Mouse (Mus musculus) left cerebral cortex, postnatal 10 days (tissue): ENCODE measurements at regions not wholly inside any gene's neighbourhood (a gene's known extent, or its start where the extent isn't known, plus 50 kb on each side); places are given as distances from the start of the nearest gene placed in this dataset.
"Not testable (repeated sequence)": the region's sequence is repeated elsewhere in the genome, so short reads cannot be mapped to it uniquely, and the experiment has no call there.

Source experiments
- DNase-seq, 2 experiments: peaks; one replicate each; pipeline ENCODE4 v3.0.0; 2021 to 2022; ENCODE audit warnings: low spot score in 2 of 2, mixed read lengths in 1 of 2; ENCODE audit errors: extremely low spot score in 1 of 2
- intact Hi-C: fragments of 180-260 bp; cut with DNase I; formaldehyde crosslinking; loops from one replicate; pipeline ENCODE4 v1.15.1; 2025

DNA sequence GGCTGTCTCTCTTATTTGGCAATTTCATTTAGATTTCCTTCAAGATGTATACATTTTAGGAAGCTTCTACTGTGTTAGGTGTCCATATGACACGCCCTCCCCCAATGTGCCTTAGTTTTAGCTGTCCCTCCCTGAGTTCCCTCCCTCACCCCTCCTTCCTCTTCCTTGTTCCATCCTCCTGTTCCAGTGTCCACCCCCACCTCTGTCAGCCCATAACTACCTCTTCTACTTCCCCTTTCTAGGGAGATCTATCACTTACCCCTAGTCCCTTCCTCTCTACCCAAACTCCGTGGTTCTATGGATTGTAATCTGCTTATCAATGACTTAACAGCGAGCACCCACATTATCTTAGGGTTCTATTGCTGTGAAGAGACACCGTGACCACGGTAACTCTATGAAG, 183.2 kb upstream of the Unc93a2 start:
- intact Hi-C loops: no loop called here
- no peak for DNase-seq

DNA sequence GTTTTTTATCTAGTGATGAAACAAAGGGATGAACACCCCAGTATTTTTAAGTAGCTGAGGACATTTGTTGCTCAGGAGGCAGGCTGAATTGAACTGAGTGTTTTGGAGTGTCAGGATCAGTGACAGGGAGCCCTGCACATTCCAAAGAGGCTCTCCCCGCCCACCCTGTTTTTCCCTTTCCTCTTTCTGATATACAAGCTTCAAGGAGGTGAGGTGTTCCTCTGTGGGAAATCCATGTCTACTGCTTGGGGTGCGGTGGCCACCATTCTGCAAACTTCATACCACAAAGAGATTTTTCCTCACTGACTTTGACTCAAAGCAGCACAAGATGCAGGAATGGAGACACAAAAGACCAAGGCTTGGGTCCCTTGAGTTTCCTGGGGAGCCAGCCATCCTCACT, 180.5 kb upstream of the Unc93a2 start:
- DNase-seq: no peak
- intact Hi-C loops: no loop called here

DNA sequence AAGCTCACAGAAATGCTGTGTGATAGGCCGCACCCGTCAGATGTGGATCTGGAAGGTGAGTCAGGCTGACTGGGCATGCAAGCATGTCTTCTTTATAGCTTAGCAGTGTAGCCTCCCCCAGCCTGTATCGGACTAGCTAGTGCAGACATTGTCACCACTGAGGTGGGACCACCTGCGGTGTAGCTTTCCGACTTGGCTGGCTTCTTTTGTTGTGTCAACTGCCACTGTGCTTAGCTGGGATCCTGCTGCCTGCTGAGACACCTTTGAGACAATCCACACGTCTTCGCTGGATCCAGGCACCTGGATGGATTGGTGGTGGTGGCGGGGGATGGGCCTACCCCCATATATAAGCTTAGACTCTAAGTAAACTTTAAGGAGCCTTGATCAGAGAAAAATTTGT, 177.7 kb upstream of the Unc93a2 start:
- no peak for DNase-seq
- intact Hi-C loops: no loop called here

DNA sequence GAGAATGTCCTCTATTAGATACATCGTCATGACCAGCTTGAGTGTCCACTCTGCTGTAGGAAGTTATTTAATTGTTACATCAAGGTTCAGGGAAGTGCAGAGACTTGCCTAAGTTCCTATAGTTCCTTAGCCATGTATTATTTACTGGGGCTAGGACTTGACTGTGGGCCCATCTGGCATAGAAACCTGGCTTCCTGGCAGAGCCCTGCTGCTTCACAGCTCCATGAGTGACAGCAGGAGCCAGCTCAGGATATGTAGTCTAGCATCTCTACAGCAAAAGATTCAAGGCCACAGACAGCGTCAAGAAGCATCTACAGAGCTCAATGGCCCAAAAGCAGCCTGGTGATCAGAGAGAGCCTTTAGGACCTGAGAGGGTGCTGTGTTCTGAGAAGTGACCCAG, 163.2 kb upstream of the Unc93a2 start:
- DNase-seq: peak in 1 of 2 experiments; percentile 10
- intact Hi-C loops: no loop called here

DNA sequence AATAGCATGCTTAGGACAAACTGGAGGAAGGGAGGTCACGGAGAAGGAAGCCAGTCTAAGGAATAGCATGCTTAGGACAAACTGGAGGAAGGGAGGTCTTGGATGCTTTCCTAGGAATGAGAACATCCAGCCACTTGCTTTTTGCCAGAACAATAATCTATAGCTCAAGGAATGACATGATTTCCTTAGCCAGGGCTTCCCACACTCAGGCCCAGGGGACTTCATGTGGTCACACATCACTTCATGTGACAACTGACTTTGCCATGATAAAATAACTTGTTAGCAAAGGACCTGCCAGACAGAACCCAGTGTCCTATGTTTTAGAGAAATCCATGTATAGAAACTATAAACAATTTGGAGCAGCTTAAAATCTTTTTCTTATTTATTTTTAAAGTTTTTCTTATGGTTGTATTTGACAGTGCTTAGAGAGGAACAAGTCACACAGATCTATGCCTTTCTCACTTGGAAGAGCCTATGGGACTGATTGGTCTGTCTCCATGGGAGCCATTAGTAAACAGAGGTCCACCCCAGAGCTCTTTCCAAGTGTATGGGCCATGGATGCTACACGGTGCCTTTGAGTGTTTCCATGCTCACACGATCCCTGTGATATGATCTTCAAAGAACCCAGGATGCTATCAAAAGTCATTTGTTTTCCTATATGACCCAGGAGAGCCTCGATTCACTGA, 153.3 kb upstream of the Unc93a2 start:
- intact Hi-C loops: no loop called here
- DNase-seq: no peak

DNA sequence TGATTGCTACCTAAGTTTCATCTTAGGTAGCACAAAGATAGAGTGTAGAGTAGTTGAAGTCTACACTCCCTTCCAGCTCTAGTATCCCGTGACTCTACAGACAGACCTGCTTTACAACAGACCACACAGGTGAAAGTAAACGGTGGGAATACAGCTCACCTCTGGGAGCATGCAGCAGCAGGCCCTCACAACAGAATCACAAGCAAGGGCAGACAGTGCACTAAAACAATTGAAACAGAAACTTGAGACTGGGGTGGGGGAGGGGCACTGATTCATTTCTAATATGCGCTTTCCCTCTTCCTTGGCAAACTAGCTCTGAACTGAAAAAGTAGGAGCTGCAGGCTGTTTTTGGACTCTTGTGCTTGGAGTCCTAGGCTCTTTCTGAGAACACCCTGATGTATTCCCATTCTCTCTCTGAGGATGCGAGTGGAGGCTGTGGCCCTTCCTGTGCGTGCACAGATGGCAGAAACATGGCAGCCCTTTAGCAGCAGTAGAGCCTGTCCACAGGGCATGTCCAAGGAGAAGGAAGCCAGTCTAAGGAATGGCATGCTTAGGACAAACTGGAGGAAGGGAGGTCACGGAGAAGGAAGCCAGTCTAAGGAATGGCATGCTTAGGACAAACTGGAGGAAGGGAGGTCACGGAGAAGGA, 152.5 kb upstream of the Unc93a2 start:
- intact Hi-C loops: no loop called here
- DNase-seq: no peak

DNA sequence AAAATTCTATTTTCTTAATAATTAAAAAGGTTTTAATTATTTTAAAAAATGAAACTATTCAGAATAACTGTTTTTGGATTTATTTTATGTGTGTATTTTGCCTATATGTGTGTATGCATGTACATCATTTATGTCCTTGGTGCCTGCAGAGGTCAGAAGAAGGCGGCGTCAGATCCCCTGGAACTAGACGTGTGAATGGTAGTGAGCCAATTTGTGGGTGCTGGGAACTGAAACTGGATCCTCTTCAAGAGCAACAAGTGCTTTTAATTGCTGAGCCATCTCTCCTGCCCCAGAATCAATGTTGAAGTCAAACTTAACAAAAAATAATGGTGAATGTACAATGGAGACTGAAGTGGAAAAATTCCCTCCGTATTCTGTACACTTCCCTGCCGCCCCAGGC, 151.9 kb upstream of the Unc93a2 start:
- intact Hi-C loops: no loop called here
- DNase-seq: no peak

DNA sequence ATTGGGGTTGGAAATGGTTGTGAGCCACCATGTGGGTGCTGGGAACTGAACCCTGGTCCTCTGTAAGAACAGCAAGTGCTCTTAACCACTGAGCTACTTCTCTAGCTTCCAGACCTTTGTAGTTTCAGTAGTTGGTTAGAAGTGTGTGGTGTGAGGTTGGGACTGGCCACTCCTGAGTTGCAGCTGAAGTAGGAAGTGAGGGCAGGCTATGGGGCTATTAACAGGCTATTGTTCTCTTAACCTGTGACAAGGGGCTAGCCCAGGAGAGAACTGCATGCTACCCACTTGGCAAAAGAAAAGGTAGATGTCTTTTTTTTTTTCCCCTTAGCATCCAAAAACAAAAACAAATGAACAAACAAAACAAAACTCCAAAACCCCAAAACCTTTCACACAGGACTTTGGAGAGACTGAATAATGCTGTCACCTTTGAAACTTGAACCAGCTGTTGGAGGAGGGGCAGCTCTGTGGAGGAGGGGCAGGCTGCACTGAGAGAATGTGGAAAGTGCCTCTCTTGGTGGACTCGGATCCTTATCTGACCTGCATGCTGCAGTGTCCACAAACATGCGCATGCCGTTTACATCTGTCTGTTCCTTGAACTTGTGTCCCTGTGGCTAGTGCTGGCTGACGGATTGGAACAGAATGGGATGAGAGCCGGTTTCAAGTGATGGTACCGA, 149.3 kb upstream of the Unc93a2 start:
- intact Hi-C loops: no loop called here
- no peak for DNase-seq

DNA sequence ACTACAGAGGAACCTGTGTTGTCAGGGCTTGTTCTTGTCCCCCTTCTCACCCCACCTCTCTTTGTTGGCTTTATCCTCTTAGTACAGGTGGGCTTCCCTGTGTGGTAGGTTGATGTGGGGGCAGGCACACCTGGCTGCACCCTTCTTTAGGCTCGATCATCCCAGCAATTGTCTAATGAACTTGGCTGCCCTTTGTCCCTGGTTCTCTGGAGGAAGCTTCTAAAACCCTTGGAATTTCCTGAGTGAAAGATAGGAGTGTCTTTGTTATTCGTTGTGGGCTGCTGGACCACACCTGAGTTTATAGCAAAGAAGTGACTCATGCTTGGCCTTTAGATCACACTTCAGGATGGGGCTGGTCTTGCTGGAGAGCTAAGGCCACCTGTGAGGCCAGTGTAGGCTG, 148.3 kb upstream of the Unc93a2 start:
- intact Hi-C loops: no loop called here
- no peak for DNase-seq

DNA sequence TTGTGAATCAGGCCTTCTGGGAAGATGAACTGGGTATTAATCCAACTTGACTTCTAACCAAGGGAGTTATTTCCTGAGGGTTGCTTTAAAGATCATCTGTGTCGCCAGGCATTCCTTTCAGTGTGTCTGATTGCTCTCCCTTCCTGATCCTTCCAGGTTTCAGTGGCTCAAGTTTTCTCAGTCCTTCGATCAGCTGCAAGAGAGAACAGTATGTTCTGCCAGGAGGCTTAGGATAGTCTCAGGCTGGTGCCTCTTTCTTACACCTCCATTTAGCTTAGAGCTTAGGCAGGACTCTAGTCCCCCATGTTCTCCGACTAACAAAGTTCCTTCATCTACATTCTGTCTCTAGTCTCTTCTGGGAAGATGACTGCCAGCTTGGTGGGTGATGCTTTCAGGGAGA, 147.4 kb upstream of the Unc93a2 start:
- intact Hi-C loops: no loop called here
- DNase-seq: no peak

DNA sequence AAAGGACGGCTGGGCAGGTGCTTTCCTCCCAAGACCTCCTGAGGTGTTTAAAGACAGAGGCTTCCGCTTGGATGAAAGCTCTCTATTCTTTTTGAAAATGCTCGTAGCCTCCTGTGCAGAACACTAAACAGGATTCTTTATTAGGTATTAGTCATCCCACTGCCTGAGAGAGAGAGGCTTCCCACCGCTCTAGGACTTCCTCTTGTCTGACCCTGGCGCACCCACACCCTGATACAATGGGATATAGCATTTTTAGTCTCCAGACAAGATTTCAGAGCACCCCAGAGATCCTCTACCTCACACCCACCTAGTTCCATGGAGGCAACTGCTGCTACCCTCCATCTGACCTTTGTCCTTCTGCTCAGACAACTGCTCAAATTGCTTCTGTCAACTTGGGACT, 144.0 kb upstream of the Unc93a2 start:
- intact Hi-C loops: no loop called here
- no peak for DNase-seq

DNA sequence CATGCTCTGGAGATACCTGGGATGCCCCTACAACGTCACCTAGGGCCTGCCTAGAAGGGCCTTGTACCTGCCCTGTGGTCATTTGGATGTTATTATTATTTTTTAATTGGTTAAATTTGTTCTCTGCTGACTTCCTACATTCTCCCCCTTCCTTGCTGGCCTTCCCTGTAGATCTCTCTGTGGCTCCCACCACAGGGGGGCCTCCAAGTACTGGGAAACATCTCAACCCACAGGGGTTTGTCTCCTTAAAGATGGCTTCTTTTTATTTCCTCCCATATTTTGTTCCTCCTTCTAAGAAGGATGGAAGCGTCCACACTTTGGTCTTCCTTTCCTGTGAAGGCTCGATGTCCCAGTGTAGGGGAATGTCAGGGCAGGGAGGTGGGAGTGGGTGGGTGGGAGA, 142.4 kb upstream of the Unc93a2 start:
- intact Hi-C loops: no loop called here

DNA sequence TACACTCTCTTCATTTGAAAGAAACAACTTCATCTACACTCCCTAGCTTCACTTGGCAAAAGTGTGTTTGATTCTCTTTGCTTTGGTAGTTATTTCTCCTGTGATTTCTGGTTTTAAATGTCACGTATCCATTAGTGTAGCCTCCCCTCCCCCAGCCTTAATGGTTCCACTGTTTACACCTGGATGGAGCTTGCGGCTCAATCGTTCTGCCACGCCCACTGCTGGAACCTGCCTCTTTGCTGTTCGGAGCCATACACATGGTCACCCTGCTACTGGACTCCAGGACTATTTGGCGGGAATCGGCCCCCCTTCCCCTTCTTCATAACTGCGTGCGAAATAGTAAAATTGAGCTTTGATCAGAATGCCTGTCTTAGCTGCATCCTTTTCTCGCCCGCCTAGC, 139.2 kb upstream of the Unc93a2 start:
- intact Hi-C loops, DNase-seq: not testable (repeated sequence)

More for the DNA sequence above, 142.4 kb upstream of the Unc93a2 start:
- no peak for DNase-seq

DNA sequence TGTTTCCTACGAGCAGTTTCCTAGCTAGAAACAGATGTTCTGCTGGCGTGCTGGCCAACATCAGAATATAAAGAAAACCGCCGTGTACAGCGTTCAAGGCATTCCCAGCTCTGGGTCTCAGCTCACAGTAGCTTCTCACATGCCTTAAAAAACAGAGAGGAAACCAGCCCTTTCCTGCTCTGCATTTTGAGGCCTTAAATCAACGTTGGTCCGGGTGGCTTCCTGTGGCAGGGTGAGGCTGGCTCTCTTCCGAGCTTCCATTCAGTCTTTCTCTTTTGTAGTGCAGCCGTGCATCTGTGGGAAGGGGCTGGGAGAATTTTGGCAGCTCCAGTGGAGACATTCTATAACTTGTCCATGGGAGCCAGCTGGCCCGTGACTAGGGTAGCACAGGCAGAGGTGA, 135.9 kb upstream of the Unc93a2 start:
- intact Hi-C loops: no loop called here
- no peak for DNase-seq
